Mouse (Mus musculus) lung, embryonic 14.5 days (tissue): Measurements from ENCODE around the gene E2f1. TPM values are rescaled to one million over a fixed set of nuclear protein-coding genes. Genes with fewer than 3 reads are reported as not detected.

Experiments used
- ATAC-seq: fragments of 200-750 bp; cut with Nextera tagmentation; 2 replicates; pipeline ENCODE4 v1.8.0; 2017; ENCODE audit warnings: mild to moderate bottlenecking, moderate TSS enrichment, moderate library complexity; ENCODE audit not compliant: insufficient read depth
- DNase-seq: peaks from one replicate; pipeline ENCODE4 v3.0.0-alpha.2; 2015
- H3K27ac ChIP-seq: fragments of 300-500 bp; sonication (generic); 2 replicates; pipeline ENCODE4 v1.5.1; 2014; ENCODE audit warnings: low read depth, mild to moderate bottlenecking, moderate library complexity
- H3K27me3 ChIP-seq: fragments of 300-500 bp; sonication (generic); 2 replicates; pipeline ENCODE4 v1.6.1; 2014; ENCODE audit warnings: low read length, control low read depth; ENCODE audit not compliant: insufficient read depth
- H3K36me3 ChIP-seq: fragments of 300-500 bp; sonication (generic); 2 replicates; pipeline ENCODE4 v1.6.1; 2014; ENCODE audit warnings: control low read depth; ENCODE audit not compliant: insufficient read depth
- H3K4me1 ChIP-seq: fragments of 300-500 bp; sonication (generic); 2 replicates; pipeline ENCODE4 v1.6.1; 2014; ENCODE audit warnings: antibody characterized with exemption, control low read depth; ENCODE audit not compliant: insufficient read depth
- H3K4me2 ChIP-seq: fragments of 300-500 bp; sonication (generic); 2 replicates; pipeline ENCODE4 v1.6.1; 2014; ENCODE audit warnings: mild to moderate bottlenecking
- H3K4me3 ChIP-seq: fragments of 300-500 bp; sonication (generic); 2 replicates; pipeline ENCODE4 v1.5.1; 2014; ENCODE audit warnings: low read depth, low read length
- H3K9ac ChIP-seq: fragments of 300-500 bp; sonication (generic); 2 replicates; pipeline ENCODE4 v1.6.1; 2014
- H3K9me3 ChIP-seq: fragments of 300-500 bp; sonication (generic); 2 replicates; pipeline ENCODE4 v1.6.1; 2016; ENCODE audit warnings: low read depth, low read length, control low read depth
- CTCF ChIP-seq: IDR thresholded peaks from 2 replicates; pipeline ENCODE4 v1.5.1; 2016; ENCODE audit warnings: antibody characterized with exemption, low read depth
- WGBS: fragments of 180-500 bp; shearing (Covaris S2); extraction: QIAGEN DNeasy Blood & Tissue Kit; methylation state at CpG from one replicate; pipeline ENCODE4 v1.1.7; 2014; 5-methylcytosine and 5-hydroxymethylcytosine counted together
- polyA plus RNA-seq: library from polyadenylated mRNA; unstranded; fragments of >200 nt; fragmentation: Nextera tagmentation; extraction: Ambion mirVana; gene quantifications from 2 replicates; pipeline ENCODE4 v1.2.1, GENCODE M21; 2014

E2f1 gene
- 12.4 and 13.6 TPM in 2 replicates for polyA plus RNA-seq

GRCm38 (mm10) chr2:154569836-154570286 lies at the start of gene E2f1:
E2f1 (minus strand) TSS chr2:154569892.
- Histone ChIP-seq H3K9ac (peak within 1 kb of the TSS; percentile 82), H3K4me2 (peak within 1 kb of the TSS; percentile 84), H3K9me3 (no peaks in the 10 kb centered on the region), H3K36me3 (peaks cover 3% of the 10 kb centered on the region; the same call in 1 of the 2 replicates), H3K4me3 (peak within 1 kb of the TSS; percentile 87), H3K27ac (peak within 1 kb of the TSS; percentile 94), H3K27me3 (no peaks in the 10 kb centered on the region), H3K4me1 (peaks cover 22% of the 10 kb centered on the region)
- DNase-seq = peak; percentile 99
- peak; percentile 97 for ATAC-seq
- under 1% methylated on average over 39 of the region's 44 CpGs for WGBS
- TF ChIP-seq CTCF = no peak

GRCm38 (mm10) chr2:154617061-154617460 lies 47.4 kb upstream of the E2f1 start:
- H3K4me2 ChIP-seq = no peak overlapping the region
- ATAC-seq = no peak
- WGBS = 84% methylated on average over 3 of the region's 3 CpGs

GRCm38 (mm10) chr2:154615674-154616073 lies 46.0 kb upstream of the E2f1 start:
- ATAC-seq = no peak
- no peak overlapping the region for H3K4me3 ChIP-seq
- no peaks in the 10 kb centered on the region for H3K9me3 ChIP-seq
- no peak overlapping the region for H3K4me2 ChIP-seq
- no peak overlapping the region for H3K9ac ChIP-seq
- H3K4me1 ChIP-seq = peaks cover 5% of the 10 kb centered on the region; the same call in 1 of the 2 replicates
- no peak for TF ChIP-seq CTCF
- no peak overlapping the region for H3K27ac ChIP-seq
- no peaks in the 10 kb centered on the region for H3K27me3 ChIP-seq
- no peaks in the 10 kb centered on the region for H3K36me3 ChIP-seq
- DNase-seq = no peak
- 83% methylated on average over 5 of the region's 5 CpGs for WGBS

More at GRCm38 (mm10) chr2:154617061-154617460, 47.4 kb upstream of the E2f1 start:
- no peak for TF ChIP-seq CTCF
- no peak overlapping the region for H3K27ac ChIP-seq
- peaks cover 5% of the 10 kb centered on the region; the same call in 1 of the 2 replicates for H3K4me1 ChIP-seq
- H3K4me3 ChIP-seq = no peak overlapping the region
- DNase-seq = no peak
- no peaks in the 10 kb centered on the region for H3K36me3 ChIP-seq
- no peaks in the 10 kb centered on the region for H3K9me3 ChIP-seq
- no peak overlapping the region for H3K9ac ChIP-seq
- no peaks in the 10 kb centered on the region for H3K27me3 ChIP-seq

- Histone ChIP-seq H3K27me3 (no peaks in the 10 kb centered on the region), H3K4me1 (peaks cover 5% of the 10 kb centered on the region; the same call in 1 of the 2 replicates), H3K9me3 (no peaks in the 10 kb centered on the region), H3K4me3 (no peak overlapping the region), H3K9ac (no peak overlapping the region), H3K4me2 (peak overlapping the region; percentile 8; the same call in 1 of the 2 replicates), H3K36me3 (no peaks in the 10 kb centered on the region), H3K27ac (peak overlapping the region; percentile 13; the same call in 1 of the 2 replicates)
- no peak for ATAC-seq
- DNase-seq = no peak
- 64% methylated on average over 19 of the region's 19 CpGs for WGBS
- TF ChIP-seq CTCF = no peak
Measured at GRCm38 (mm10) chr2:154614841-154615576, 45.3 kb upstream of the E2f1 start.

GRCm38 (mm10) chr2:154613118-154614115 lies 43.7 kb upstream of the E2f1 start, which contains the start of the genes Zfp341 and 4930519P11Rik:
Zfp341 (plus strand) TSS chr2:154613297.
4930519P11Rik (minus strand) TSS chr2:154613437.
- Histone ChIP-seq H3K9me3 (no peaks in the 10 kb centered on the region), H3K4me2 (peak within 1 kb of the TSS; percentile 83), H3K27ac (peak within 1 kb of the TSS; percentile 98), H3K9ac (peak within 1 kb of the TSS; percentile 80), H3K4me3 (peak within 1 kb of the TSS; percentile 53), H3K4me1 (peaks cover 5% of the 10 kb centered on the region; the same call in 1 of the 2 replicates), H3K27me3 (no peaks in the 10 kb centered on the region), H3K36me3 (no peaks in the 10 kb centered on the region)
- ATAC-seq = peak; percentile 97
- peak; percentile 66 for TF ChIP-seq CTCF
- under 1% methylated on average over 92 of the region's 98 CpGs for WGBS
- DNase-seq = peak; percentile 97

GRCm38 (mm10) chr2:154609050-154609767 lies 39.5 kb upstream of the E2f1 start:
- no peak overlapping the region for H3K4me3 ChIP-seq
- no peak overlapping the region for H3K27ac ChIP-seq
- H3K9ac ChIP-seq = no peak overlapping the region
- no peaks in the 10 kb centered on the region for H3K36me3 ChIP-seq
- ATAC-seq (no peak), DNase-seq (no peak)
- WGBS = 61% methylated on average over 10 of the region's 10 CpGs
- no peak for TF ChIP-seq CTCF
- no peak overlapping the region for H3K4me2 ChIP-seq
- H3K9me3 ChIP-seq = no peaks in the 10 kb centered on the region
- H3K4me1 ChIP-seq = peaks cover 5% of the 10 kb centered on the region; the same call in 1 of the 2 replicates
- no peaks in the 10 kb centered on the region for H3K27me3 ChIP-seq
